Mouse (Mus musculus): ENCODE measurements at regions not wholly inside any gene's neighbourhood (a gene's known extent, or its start where the extent isn't known, plus 50 kb on each side); places are given as distances from the start of the nearest gene placed in this dataset.

- TF ChIP-seq EP300 (IDR thresholded peaks at IDR 0.05; ENCODE audit: low read depth), result no peak
- TF ChIP-seq CTCF (IDR thresholded peaks at IDR 0.05; ENCODE audit: low read depth), result no peak
Observed at GRCm38 (mm10) chr15:97173233-97173632, 73.7 kb upstream of the Pced1b start.
